Mouse (Mus musculus): ENCODE measurements around the gene Rbp4. TPM values are rescaled to one million over a fixed set of nuclear protein-coding genes. Genes with fewer than 3 reads are reported as not detected.

The Rbp4 gene
- 87.2 and 137 TPM in 2 replicates for polyA plus RNA-seq (2012; rRNA removed)

- no peak for DNase-seq (ENCODE audit: low spot score)
Observed at GRCm38 (mm10) chr19:38125219-38125610, at the start of gene Rbp4. Rbp4 (minus strand) TSS chr19:38125281.

- no peak for DNase-seq (ENCODE audit: low spot score)
Observed at GRCm38 (mm10) chr19:38164633-38165032, 39.6 kb upstream of the Rbp4 start.

GRCm38 (mm10) chr19:38161648-38162354 is 36.7 kb upstream of the Rbp4 start:
- DNase-seq (ENCODE audit: low spot score) = no peak

- no peak for DNase-seq (ENCODE audit: low spot score)
Observed at GRCm38 (mm10) chr19:38156243-38156642, 31.2 kb upstream of the Rbp4 start.

- no peak for DNase-seq (ENCODE audit: low spot score)
Observed at GRCm38 (mm10) chr19:38143540-38144271, 18.6 kb upstream of the Rbp4 start.

GRCm38 (mm10) chr19:38134806-38135205 is 9.7 kb upstream of the Rbp4 start:
- DNase-seq (ENCODE audit: low spot score) = no peak

- DNase-seq (ENCODE audit: low spot score) = no peak
Observed at GRCm38 (mm10) chr19:38133986-38134385, 8.9 kb upstream of the Rbp4 start.

GRCm38 (mm10) chr19:38132481-38132880 is 7.4 kb upstream of the Rbp4 start, which contains the start of gene Pde6c:
Pde6c (plus strand) TSS chr19:38132781.
- DNase-seq (ENCODE audit: low spot score) = no peak

GRCm38 (mm10) chr19:38126656-38127055 is 1.6 kb upstream of the Rbp4 start:
- DNase-seq (ENCODE audit: low spot score) = no peak

- peak; percentile 35 for DNase-seq (ENCODE audit: low spot score)
Observed at GRCm38 (mm10) chr19:38124401-38125218, 471 bp downstream of the Rbp4 start.

GRCm38 (mm10) chr19:38123921-38124320 is 1.2 kb downstream of the Rbp4 start:
- no peak for DNase-seq (ENCODE audit: low spot score)

GRCm38 (mm10) chr19:38120123-38120760 is 4.8 kb downstream of the Rbp4 start:
- DNase-seq (ENCODE audit: low spot score) = no peak

- DNase-seq (ENCODE audit: low spot score) = no peak
Observed at GRCm38 (mm10) chr19:38114834-38115491, 10.1 kb downstream of the Rbp4 start.

GRCm38 (mm10) chr19:38112575-38112974 is 12.5 kb downstream of the Rbp4 start:
- no peak for DNase-seq (ENCODE audit: low spot score)

GRCm38 (mm10) chr19:38111056-38111455 is 14.0 kb downstream of the Rbp4 start:
- DNase-seq (ENCODE audit: low spot score) = no peak

GRCm38 (mm10) chr19:38109506-38110242 is 15.4 kb downstream of the Rbp4 start:
- DNase-seq (ENCODE audit: low spot score) = no peak

GRCm38 (mm10) chr19:38107871-38108270 is 17.2 kb downstream of the Rbp4 start:
- no peak for DNase-seq (ENCODE audit: low spot score)

GRCm38 (mm10) chr19:38096858-38097758 is 28.0 kb downstream of the Rbp4 start, which contains the start of gene Ffar4:
Ffar4 (plus strand) TSS chr19:38097071.
- peak; percentile 44 for DNase-seq (ENCODE audit: low spot score)

- no peak for DNase-seq (ENCODE audit: low spot score)
Observed at GRCm38 (mm10) chr19:38096231-38096630, 28.9 kb downstream of the Rbp4 start.

Data from urinary bladder, adult 2 months (tissue).